Mouse (Mus musculus) CD4-positive helper T cell, adult 2 months (primary cell): ENCODE measurements around the gene Cadm1.

Experiments
- DNase-seq: peaks from one replicate; pipeline ENCODE4 v3.0.0-alpha.2; 2012; ENCODE audit warnings: low read depth, missing footprints, low spot score

Gene Cadm1

GRCm38 (mm10) chr9:47798478-47798877, 268.5 kb downstream of the Cadm1 start:
- DNase-seq: no peak

- no peak for DNase-seq
These were observed 271.3 kb downstream of the Cadm1 start for GRCm38 (mm10) chr9:47801242-47801641.

- no peak for DNase-seq
These were observed 272.6 kb downstream of the Cadm1 start for GRCm38 (mm10) chr9:47802527-47802926.

GRCm38 (mm10) chr9:47803531-47804105, 273.6 kb downstream of the Cadm1 start:
- no peak for DNase-seq

- no peak for DNase-seq
These were observed 275.7 kb downstream of the Cadm1 start for GRCm38 (mm10) chr9:47805658-47806057.

- no peak for DNase-seq
These were observed 295.7 kb downstream of the Cadm1 start for GRCm38 (mm10) chr9:47825668-47826067.

GRCm38 (mm10) chr9:47828762-47829161, 298.8 kb downstream of the Cadm1 start:
- DNase-seq: no peak

GRCm38 (mm10) chr9:47829204-47829603, 299.2 kb downstream of the Cadm1 start:
- no peak for DNase-seq

- no peak for DNase-seq
These were observed 299.9 kb downstream of the Cadm1 start for GRCm38 (mm10) chr9:47829846-47830245.

GRCm38 (mm10) chr9:47831412-47831811, 301.4 kb downstream of the Cadm1 start:
- DNase-seq: no peak

GRCm38 (mm10) chr9:47838170-47838569, 308.2 kb downstream of the Cadm1 start:
- DNase-seq: no peak

- no peak for DNase-seq
These were observed 309.1 kb downstream of the Cadm1 start for GRCm38 (mm10) chr9:47838890-47839691.

GRCm38 (mm10) chr9:47839692-47840025, 309.7 kb downstream of the Cadm1 start:
- DNase-seq: no peak

GRCm38 (mm10) chr9:47843328-47843727, 313.4 kb downstream of the Cadm1 start:
- no peak for DNase-seq

GRCm38 (mm10) chr9:47846275-47846674, 316.3 kb downstream of the Cadm1 start:
- DNase-seq: no peak

- DNase-seq: no peak
These were observed 317.0 kb downstream of the Cadm1 start for GRCm38 (mm10) chr9:47846926-47847325.

GRCm38 (mm10) chr9:47847797-47848196, 317.8 kb downstream of the Cadm1 start:
- DNase-seq: no peak

- no peak for DNase-seq
These were observed 318.8 kb downstream of the Cadm1 start for GRCm38 (mm10) chr9:47848745-47849144.

- no peak for DNase-seq
These were observed 326.3 kb downstream of the Cadm1 start for GRCm38 (mm10) chr9:47856311-47856710.

- DNase-seq: no peak
These were observed 327.3 kb downstream of the Cadm1 start for GRCm38 (mm10) chr9:47857235-47857634.

GRCm38 (mm10) chr9:47858134-47858533, 328.2 kb downstream of the Cadm1 start:
- no peak for DNase-seq

- DNase-seq: no peak
These were observed 328.9 kb downstream of the Cadm1 start for GRCm38 (mm10) chr9:47858778-47859395.

GRCm38 (mm10) chr9:47860994-47861393, 331.0 kb downstream of the Cadm1 start:
- no peak for DNase-seq
